Mouse (Mus musculus) heart, adult 2 months (tissue): ENCODE measurements around the gene Leng1. TPM values are rescaled to one million over a fixed set of nuclear protein-coding genes. Genes with fewer than 3 reads are reported as not detected.

Experiments
- DNase-seq, 2 experiments: peaks; one replicate each; pipeline ENCODE4 v3.0.0; 2021
- H3K27ac ChIP-seq: fragments of 200-600 bp; 2 replicates; pipeline ENCODE4 v1.8.1; 2022
- H3K27me3 ChIP-seq: fragments of 200-500 bp; 2 replicates; pipeline ENCODE4 v1.6.1; 2012; ENCODE audit warnings: mild to moderate bottlenecking, low read length, inconsistent platforms, mixed read lengths; ENCODE audit not compliant: control insufficient read depth, insufficient read depth
- H3K36me3 ChIP-seq: fragments of 200-500 bp; 2 replicates; pipeline ENCODE4 v1.6.1; 2012; ENCODE audit warnings: low read length, inconsistent platforms; ENCODE audit not compliant: control insufficient read depth, insufficient read depth
- H3K4me1 ChIP-seq: fragments of 200-500 bp; 2 replicates; pipeline ENCODE4 v1.6.1; 2011; ENCODE audit warnings: low read length; ENCODE audit not compliant: control insufficient read depth, insufficient read depth
- H3K4me3 ChIP-seq: fragments of 200-600 bp; 2 replicates; pipeline ENCODE4 v1.8.1; 2022
- H3K79me2 ChIP-seq: fragments of 200-500 bp; replicated peaks from 2 replicates; pipeline ENCODE4 v1.6.1; 2012; ENCODE audit warnings: mild to moderate bottlenecking, inconsistent platforms, low read length, moderate library complexity, mixed read lengths; ENCODE audit not compliant: control insufficient read depth, insufficient read depth
- H3K9ac ChIP-seq: fragments of 200-500 bp; 2 replicates; pipeline ENCODE4 v1.6.1; 2012; ENCODE audit warnings: low read depth, mild to moderate bottlenecking, control low read depth, inconsistent platforms, low read length, mixed read lengths
- CTCF ChIP-seq: fragments of 200-600 bp; IDR thresholded peaks from 2 replicates; pipeline ENCODE4 v1.8.1; 2022; ENCODE audit warnings: antibody characterized with exemption, mild to moderate bottlenecking, moderate library complexity
- EP300 ChIP-seq: fragments of 200-500 bp; IDR thresholded peaks from 2 replicates; pipeline ENCODE4 v1.6.1; 2011; ENCODE audit warnings: low read depth, low read length, control low read depth; ENCODE audit not compliant: insufficient read depth
- POLR2A ChIP-seq: fragments of 200-500 bp; IDR thresholded peaks from 2 replicates; pipeline ENCODE4 v1.6.1; 2011; ENCODE audit warnings: mild to moderate bottlenecking, low read depth, low read length, control low read depth; ENCODE audit not compliant: insufficient read depth
- WGBS: fragments of 180-500 bp; shearing (Covaris S2); methylation state at CpG from one replicate; pipeline ENCODE4 v1.1.7; 2018; 5-methylcytosine and 5-hydroxymethylcytosine counted together
- intact Hi-C: fragments of 180-260 bp; cut with DNase I; formaldehyde crosslinking; loops from one replicate; pipeline ENCODE4 v1.15.1; 2025
- polyA plus RNA-seq: library from polyadenylated mRNA; depleted of rRNA; stranded (reverse); fragments of >200 nt; gene quantifications from 2 replicates; pipeline ENCODE4 v1.2.3, GENCODE M21; 2012
- total RNA-seq, 2 experiments: library from RNA; stranded (reverse); gene quantifications; 2 replicates each; pipeline ENCODE4 v1.2.3; 2021

The Leng1 gene
- total and polyA plus RNA-seq, 3 experiments = 4.8 to 12.8 (median 11.8) TPM

DNA sequence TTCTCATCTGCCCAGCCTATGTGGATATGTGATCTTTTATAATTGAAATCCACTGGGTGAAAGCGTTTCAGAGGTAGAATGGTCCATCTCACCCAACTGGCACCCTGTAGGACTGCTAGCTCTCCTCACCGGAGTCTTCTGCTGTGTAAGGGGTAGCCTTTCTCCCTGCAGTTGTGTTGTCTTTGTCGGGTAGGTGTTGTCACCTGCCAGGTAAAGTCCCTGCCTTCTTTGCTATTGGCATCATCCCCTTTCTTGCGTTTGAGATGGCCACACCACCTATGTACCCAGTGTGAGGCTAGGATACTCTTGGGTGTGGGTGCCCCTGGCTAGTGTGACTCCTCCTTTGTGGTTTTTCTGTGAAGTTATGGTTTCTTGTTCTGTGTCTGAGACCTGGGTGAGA is 19.0 kb downstream of the Leng1 start:
- 53% methylated on average over 4 of the region's 4 CpGs for WGBS
- Histone ChIP-seq H3K27ac (no peak overlapping the region), H3K4me3 (peak overlapping the region; percentile 79)

DNA sequence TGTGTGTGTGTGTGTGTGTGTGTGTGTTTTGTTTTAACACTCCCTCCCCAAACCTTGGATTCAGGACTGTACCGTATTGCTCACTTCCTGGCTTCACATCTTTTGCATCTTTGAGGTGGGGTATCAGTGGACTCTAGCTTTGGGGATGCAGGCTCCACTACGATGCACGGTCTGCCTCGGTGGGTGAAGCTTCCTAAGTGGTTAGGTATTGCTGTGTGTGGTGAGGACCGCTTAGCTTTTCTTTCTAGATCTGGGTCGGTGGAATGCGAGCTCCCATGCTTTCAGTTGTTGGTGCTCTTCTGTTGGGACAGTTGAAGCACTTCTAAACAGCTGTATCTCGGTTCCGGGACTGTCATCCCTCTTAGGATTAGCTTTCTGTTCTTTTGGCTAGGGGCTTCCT is 19.5 kb downstream of the Leng1 start:
- intact Hi-C loops = loop anchor here (5.0 kb wide), 1 partner anchor 46 kb away; the partner anchor contains the start of genes Mboat7 and Tsen34
- Histone ChIP-seq H3K4me3 (peak overlapping the region; percentile 79), H3K27ac (no peak overlapping the region; the same call in 1 of the 2 replicates)

More for the DNA sequence above, 19.0 kb downstream of the Leng1 start:
- Histone ChIP-seq H3K36me3 (peaks cover 17% of the 10 kb centered on the region), H3K27me3 (no peaks in the 10 kb centered on the region), H3K9ac (peak overlapping the region; percentile 14; the same call in 1 of the 2 replicates), H3K79me2 (peaks cover 6% of the 10 kb centered on the region), H3K4me1 (peaks cover 18% of the 10 kb centered on the region)
- intact Hi-C loops = loop anchor here (5.0 kb wide), 1 partner anchor 46 kb away; the partner anchor contains the start of genes Mboat7 and Tsen34
- DNase-seq = no peak
- TF ChIP-seq EP300 = no peak
- TF ChIP-seq CTCF = no peak
- no peak for TF ChIP-seq POLR2A

DNA sequence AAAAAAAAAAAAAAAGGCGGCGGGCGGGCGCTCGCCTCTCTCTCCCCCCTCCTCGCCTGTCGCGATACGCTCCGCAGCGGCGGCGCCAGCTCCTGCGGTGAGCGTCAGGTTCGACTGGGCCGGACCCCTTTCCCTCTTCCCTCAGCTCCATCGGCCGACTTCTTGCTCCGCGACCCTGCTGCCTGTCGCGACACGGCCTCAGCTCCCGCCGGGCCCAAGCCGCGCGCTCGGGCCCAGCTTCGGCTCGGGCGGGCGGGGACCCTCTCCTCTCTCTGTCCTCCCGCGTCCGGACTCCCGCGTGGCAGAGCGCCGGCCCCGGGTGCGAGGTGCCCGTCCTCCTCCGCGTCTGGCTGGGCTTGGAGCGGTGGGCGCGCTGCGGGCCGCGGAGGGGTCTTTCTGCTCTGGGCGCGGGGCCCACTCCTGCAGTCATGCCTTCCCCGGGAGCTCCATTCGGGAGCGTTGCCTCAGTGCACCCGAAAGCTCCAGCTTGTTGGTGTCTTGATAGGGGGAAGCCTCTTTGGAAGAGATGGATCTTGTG is 20.1 kb downstream of the Leng1 start:
- Histone ChIP-seq H3K27me3 (no peaks in the 10 kb centered on the region), H3K4me1 (peaks cover 18% of the 10 kb centered on the region), H3K79me2 (peaks cover 6% of the 10 kb centered on the region), H3K36me3 (peaks cover 17% of the 10 kb centered on the region), H3K27ac (peak overlapping the region; percentile 93), H3K9ac (peak overlapping the region; percentile 99), H3K4me3 (peak overlapping the region; percentile 79)
- DNase-seq = no peak
- WGBS = under 1% methylated on average over 56 of the region's 58 CpGs
- no peak for TF ChIP-seq POLR2A
- no peak for TF ChIP-seq CTCF
- TF ChIP-seq EP300 = no peak
- intact Hi-C loops = loop anchor here (1.0 to 5.0 kb wide), 2 partner anchors 19 to 47 kb away; partner anchors contain the start of genes Mboat7 and Tsen34

More for the DNA sequence above, 19.5 kb downstream of the Leng1 start:
- peak overlapping the region; percentile 99 for H3K9ac ChIP-seq
- peaks cover 17% of the 10 kb centered on the region for H3K36me3 ChIP-seq
- H3K4me1 ChIP-seq = peaks cover 18% of the 10 kb centered on the region
- TF ChIP-seq EP300 (no peak), CTCF (no peak), POLR2A (no peak)
- no peak for DNase-seq
- H3K27me3 ChIP-seq = no peaks in the 10 kb centered on the region
- WGBS = 3% methylated on average over 9 of the region's 9 CpGs
- peaks cover 6% of the 10 kb centered on the region for H3K79me2 ChIP-seq

DNA sequence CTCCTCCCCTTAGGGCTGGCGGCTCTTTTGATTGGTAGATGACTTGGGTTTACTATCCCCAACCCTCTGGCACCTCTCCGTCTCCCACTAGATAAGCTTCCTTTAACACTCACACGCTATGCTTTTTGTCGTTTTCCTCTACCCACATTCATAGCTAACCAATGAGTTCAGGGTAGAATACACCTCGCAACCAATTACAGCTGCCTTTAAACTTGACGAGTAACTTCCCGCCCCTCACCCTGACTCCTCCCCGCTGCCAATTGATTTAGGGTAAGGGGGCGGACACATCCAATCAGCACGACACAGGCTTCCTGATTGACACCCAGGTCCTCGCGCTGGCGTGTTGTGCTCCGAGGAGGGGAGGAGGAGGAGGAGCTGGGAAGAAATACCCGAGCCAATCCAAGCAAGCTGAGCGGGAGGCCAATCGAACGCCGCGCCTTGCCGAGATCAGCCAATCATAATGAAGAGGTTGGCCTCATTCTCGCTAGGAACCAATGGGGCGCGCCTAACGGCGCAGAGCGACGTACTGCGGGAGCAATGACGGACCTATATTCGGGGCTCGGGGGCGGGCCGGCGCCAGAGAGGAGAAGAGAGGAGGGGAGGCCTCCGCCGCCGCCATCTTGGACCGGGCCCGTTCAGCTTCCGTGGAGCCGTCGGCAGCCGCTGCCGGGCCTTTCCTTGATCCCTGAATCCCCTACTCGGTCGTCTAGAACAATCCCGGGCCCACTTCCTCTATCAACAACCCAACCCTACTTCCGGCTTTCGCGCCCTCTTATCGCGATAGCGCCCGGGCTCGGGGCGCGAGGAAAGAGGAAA is 20.8 kb downstream of the Leng1 start, which contains the start of gene Cnot3:
TSS of gene Cnot3 (plus strand) at position 597 of the 816 bp plus-strand sequence.
- Histone ChIP-seq H3K4me1 (peaks cover 18% of the 10 kb centered on the region), H3K4me3 (peak within 1 kb of the TSS; percentile 79), H3K27ac (peak within 1 kb of the TSS; percentile 93), H3K9ac (peak within 1 kb of the TSS; percentile 99), H3K27me3 (no peaks in the 10 kb centered on the region), H3K79me2 (peaks cover 6% of the 10 kb centered on the region), H3K36me3 (peaks cover 17% of the 10 kb centered on the region)
- intact Hi-C loops = loop anchor here (1.0 to 5.0 kb wide), 2 partner anchors 19 to 47 kb away; partner anchors contain the start of genes Mboat7 and Tsen34
- TF ChIP-seq CTCF = no peak
- no peak for TF ChIP-seq EP300
- peak; percentile 81 for TF ChIP-seq POLR2A
- peak; percentile 94 to 99 for DNase-seq
- WGBS = under 1% methylated on average over 57 of the region's 58 CpGs

DNA sequence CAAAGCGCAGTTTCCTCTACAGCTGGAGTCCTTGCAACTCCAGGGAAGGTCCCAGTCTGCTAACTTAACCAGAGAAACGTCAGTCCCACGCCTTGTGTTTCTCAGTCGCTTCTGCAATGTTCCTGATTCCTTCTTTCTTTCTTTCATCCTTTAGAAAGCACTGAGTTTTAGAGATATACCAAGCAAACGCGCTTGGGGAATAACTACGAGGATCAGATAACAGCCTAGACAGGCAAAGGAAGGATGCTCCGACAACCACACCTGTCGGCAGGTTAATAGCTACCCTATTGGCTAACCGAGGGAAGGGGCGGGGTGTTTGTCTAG is 21.3 kb downstream of the Leng1 start:
- TF ChIP-seq EP300 = no peak
- no peak for TF ChIP-seq POLR2A
- TF ChIP-seq CTCF = no peak
- peaks cover 18% of the 10 kb centered on the region for H3K4me1 ChIP-seq
- no peaks in the 10 kb centered on the region for H3K27me3 ChIP-seq
- peak in 1 of 2 experiments; percentile 86 for DNase-seq
- H3K4me3 ChIP-seq = peak overlapping the region; percentile 70
- no peak overlapping the region for H3K9ac ChIP-seq
- peak overlapping the region; percentile 54 for H3K27ac ChIP-seq
- WGBS = 1% methylated on average over 11 of the region's 11 CpGs
- peaks cover 6% of the 10 kb centered on the region for H3K79me2 ChIP-seq
- H3K36me3 ChIP-seq = peaks cover 17% of the 10 kb centered on the region
- intact Hi-C loops = no loop called here
